Mouse (Mus musculus) liver, embryonic 16.5 days (tissue): ENCODE measurements at regions not wholly inside any gene's neighbourhood (a gene's known extent, or its start where the extent isn't known, plus 50 kb on each side); places are given as distances from the start of the nearest gene placed in this dataset.

Source experiments
- ATAC-seq: fragments of 200-750 bp; cut with Nextera tagmentation; 2 replicates; pipeline ENCODE4 v1.8.0; 2017; ENCODE audit warnings: low read depth, mild to moderate bottlenecking, moderate number of reproducible peaks, moderate library complexity
- H3K27ac ChIP-seq: fragments of 300-500 bp; sonication (generic); 2 replicates; pipeline ENCODE4 v1.5.1; 2014; ENCODE audit warnings: mild to moderate bottlenecking, low read length
- H3K27me3 ChIP-seq: fragments of 300-500 bp; sonication (generic); 2 replicates; pipeline ENCODE4 v1.6.1; 2014; ENCODE audit warnings: low read depth, low read length, mixed read lengths; ENCODE audit not compliant: control insufficient read depth, insufficient read depth
- H3K36me3 ChIP-seq: fragments of 300-500 bp; sonication (generic); 2 replicates; pipeline ENCODE4 v1.6.1; 2014; ENCODE audit warnings: mild to moderate bottlenecking; ENCODE audit not compliant: control insufficient read depth, insufficient read depth
- H3K4me1 ChIP-seq: fragments of 300-500 bp; sonication (generic); 2 replicates; pipeline ENCODE4 v1.6.1; 2014; ENCODE audit warnings: low read depth, low read length, mixed read lengths; ENCODE audit not compliant: control insufficient read depth
- H3K4me2 ChIP-seq: fragments of 300-500 bp; sonication (generic); 2 replicates; pipeline ENCODE4 v1.6.1; 2014; ENCODE audit warnings: low read depth, low read length, mixed read lengths
- H3K4me3 ChIP-seq: fragments of 300-500 bp; sonication (generic); 2 replicates; pipeline ENCODE4 v1.5.1; 2014; ENCODE audit warnings: low read depth, mild to moderate bottlenecking, low read length
- H3K9ac ChIP-seq: fragments of 300-500 bp; sonication (generic); 2 replicates; pipeline ENCODE4 v1.6.1; 2014; ENCODE audit warnings: low read depth, low read length
- H3K9me3 ChIP-seq: fragments of 300-500 bp; sonication (generic); replicated peaks from 2 replicates; pipeline ENCODE4 v1.6.1; 2016; ENCODE audit warnings: low read length; ENCODE audit not compliant: control insufficient read depth
- WGBS: fragments of 180-500 bp; shearing (Covaris S2); extraction: QIAGEN DNeasy Blood & Tissue Kit; methylation state at CpG from one replicate; pipeline ENCODE4 v1.1.7; 2014; ENCODE audit not compliant: insufficient replicate concordance; 5-methylcytosine and 5-hydroxymethylcytosine counted together

DNA sequence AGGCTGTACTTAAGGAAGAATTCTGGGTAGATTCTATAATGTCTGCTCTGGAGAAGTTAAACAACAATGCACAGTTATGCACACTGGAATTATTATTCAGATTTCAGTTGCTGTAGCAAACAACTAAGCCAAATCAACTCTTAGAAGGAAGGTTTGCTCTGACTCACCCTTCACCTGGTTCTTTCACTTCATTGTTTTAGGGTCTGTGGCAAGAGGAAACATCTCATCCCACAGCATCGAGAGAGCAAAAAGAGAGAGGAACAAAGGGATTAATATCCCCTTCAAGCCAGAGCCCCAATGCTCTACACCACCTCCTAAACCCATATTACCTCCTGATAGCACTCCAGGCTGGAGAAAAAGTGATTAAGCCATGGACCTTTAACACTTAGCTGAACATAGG lies 373.4 kb upstream of the Meis1 start:
- H3K36me3 ChIP-seq, result no peaks in the 10 kb centered on the region
- 47% methylated on average over 1 of the region's 1 CpGs for WGBS
- no peaks in the 10 kb centered on the region for H3K27me3 ChIP-seq
- ATAC-seq, result no peak
- no peak overlapping the region for H3K27ac ChIP-seq
- H3K4me1 ChIP-seq, result no peaks in the 10 kb centered on the region
- no peaks in the 10 kb centered on the region for H3K9me3 ChIP-seq
- H3K4me3 ChIP-seq, result no peak overlapping the region
- no peak overlapping the region for H3K9ac ChIP-seq
- H3K4me2 ChIP-seq, result no peak overlapping the region

DNA sequence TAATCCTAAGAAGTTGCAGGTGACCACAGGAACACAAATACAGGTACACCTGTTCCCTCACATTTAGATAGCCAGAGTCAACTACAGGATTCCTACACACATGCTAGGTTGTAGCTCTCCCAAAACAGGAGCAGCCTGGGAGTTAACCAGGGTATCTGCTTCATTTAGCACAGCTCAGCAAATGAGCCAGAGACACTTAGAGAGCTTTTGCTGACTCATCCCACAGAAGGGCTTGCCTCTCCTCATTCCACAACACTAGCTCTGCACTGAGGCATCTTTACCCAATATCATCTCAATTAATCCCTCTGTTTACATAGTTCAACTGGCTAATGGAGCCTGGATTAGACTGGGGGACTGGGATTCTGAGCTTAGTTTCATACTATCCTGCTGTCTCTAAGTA lies 375.6 kb upstream of the Meis1 start:
- Histone ChIP-seq H3K27ac (no peak overlapping the region), H3K36me3 (no peaks in the 10 kb centered on the region), H3K9ac (no peak overlapping the region), H3K27me3 (no peaks in the 10 kb centered on the region), H3K4me3 (no peak overlapping the region), H3K9me3 (no peaks in the 10 kb centered on the region), H3K4me2 (no peak overlapping the region), H3K4me1 (no peaks in the 10 kb centered on the region)
- no peak for ATAC-seq

DNA sequence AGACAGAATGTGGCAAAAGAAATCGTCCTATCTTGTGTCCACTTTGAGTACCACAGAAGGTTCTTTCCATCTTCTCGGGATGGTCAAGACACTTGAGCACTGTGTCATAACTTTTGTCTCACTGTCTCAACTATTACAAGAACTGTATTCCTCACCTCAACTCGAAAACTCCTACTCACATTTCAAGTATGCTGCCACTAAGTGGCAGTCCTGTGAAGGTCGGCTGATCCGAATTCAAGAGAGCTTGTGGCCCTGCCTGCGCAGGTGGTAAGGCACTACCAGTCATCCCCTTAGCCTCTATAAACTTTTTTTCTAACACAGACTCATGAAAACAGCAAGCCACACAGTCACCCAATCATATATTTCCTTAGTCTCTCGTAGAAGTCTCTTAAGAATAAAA lies 381.6 kb upstream of the Meis1 start:
- Histone ChIP-seq H3K9ac (no peak overlapping the region), H3K4me1 (no peaks in the 10 kb centered on the region), H3K4me3 (no peak overlapping the region), H3K36me3 (no peaks in the 10 kb centered on the region), H3K4me2 (no peak overlapping the region), H3K27me3 (no peaks in the 10 kb centered on the region), H3K9me3 (no peaks in the 10 kb centered on the region), H3K27ac (no peak overlapping the region)
- ATAC-seq, result no peak
- WGBS, result 60% methylated on average over 7 of the region's 7 CpGs

DNA sequence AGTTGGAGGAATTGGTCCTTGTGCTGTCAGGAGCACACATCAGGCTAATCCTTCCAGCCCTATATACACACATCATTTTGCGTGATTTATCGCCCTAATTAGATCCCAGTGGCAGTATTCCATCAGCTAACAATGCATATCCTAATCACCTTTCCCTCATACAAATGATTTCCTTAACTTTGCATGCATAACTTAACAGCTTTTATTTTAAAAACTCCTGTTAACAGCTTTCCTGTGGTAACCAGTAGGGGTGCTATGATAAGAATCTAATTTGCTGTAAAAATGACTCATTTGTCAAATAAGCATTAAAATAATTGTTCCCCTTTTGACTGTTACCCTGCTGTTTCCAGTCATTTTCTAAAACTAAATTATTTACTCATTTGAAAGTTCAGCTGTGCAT lies 401.4 kb upstream of the Meis1 start:
- no peak overlapping the region for H3K4me2 ChIP-seq
- H3K4me1 ChIP-seq, result no peaks in the 10 kb centered on the region
- H3K27me3 ChIP-seq, result no peaks in the 10 kb centered on the region
- ATAC-seq, result no peak
- no peak overlapping the region for H3K9ac ChIP-seq
- H3K27ac ChIP-seq, result no peak overlapping the region
- H3K36me3 ChIP-seq, result no peaks in the 10 kb centered on the region
- no peak overlapping the region for H3K4me3 ChIP-seq
- no peaks in the 10 kb centered on the region for H3K9me3 ChIP-seq
- 64% methylated on average over 2 of the region's 2 CpGs for WGBS

DNA sequence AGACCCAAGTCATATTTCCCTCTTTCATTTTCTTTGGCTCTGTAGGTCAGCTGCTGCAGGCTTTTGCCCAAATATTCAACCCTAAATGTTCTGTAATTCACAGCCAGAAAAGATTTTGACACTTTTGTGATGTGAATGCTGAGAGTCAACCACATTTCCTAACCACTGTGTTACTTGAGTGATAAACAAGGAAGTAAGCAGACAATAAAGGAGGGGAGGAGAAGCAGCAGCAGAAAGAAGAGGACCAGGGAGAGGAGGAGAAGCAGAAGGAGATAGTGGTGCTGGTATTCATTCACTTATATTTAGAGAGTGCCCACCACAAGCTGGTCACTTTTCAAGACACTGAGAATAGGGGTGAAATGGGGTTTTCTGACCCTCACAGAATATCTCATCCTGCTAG lies 404.5 kb upstream of the Meis1 start:
- Histone ChIP-seq H3K36me3 (no peaks in the 10 kb centered on the region), H3K9ac (no peak overlapping the region), H3K9me3 (no peaks in the 10 kb centered on the region), H3K27me3 (no peaks in the 10 kb centered on the region), H3K4me3 (no peak overlapping the region), H3K4me1 (no peaks in the 10 kb centered on the region), H3K4me2 (no peak overlapping the region), H3K27ac (no peak overlapping the region)
- ATAC-seq, result no peak

DNA sequence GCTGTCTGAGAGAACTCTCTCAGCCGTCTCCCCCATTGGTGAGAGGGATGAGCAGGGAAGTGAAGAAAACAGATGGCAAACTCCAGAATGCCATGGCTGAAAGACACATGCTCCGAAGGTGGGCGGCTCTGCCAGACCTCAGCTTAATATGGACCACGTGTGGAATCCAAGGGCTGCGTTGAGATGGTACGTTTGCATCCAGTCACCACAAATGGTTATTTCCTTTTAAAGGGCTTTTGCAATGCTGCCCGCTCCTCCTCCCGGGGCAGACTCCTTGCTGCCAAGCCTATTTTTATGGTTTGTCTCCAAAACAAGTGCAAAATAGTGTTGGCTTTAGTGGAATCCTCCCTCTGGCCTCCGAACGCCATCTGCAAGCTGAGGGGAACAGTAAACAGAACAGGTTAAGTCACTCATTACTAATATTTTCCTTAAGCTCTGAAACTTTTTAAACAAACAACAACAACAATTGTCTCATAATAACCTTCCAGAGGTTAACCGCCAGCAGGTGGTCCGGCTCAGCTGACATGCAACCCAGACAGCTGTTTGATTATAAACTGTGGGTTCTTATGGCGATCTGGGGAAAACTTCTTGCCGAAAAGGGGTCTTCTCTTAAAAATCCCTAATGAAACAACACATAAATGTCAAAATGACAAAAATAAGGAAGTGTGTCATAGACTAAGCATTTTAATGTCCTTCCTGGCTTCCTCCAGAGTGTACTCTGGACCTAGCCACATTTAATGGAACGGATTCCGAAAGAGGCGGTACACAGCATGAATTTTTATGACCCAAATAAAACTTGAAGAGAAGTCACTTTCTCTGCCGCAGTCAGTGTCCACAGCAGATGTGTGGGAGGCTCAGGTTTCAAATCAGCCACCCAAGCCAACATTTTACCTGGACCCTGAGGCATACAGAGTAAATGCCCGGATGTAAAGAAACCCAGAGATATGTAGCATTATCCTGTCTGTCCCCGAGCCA lies 405.3 kb upstream of the Meis1 start:
- H3K9ac ChIP-seq, result no peak overlapping the region
- no peak overlapping the region for H3K27ac ChIP-seq
- no peaks in the 10 kb centered on the region for H3K27me3 ChIP-seq
- H3K36me3 ChIP-seq, result no peaks in the 10 kb centered on the region
- no peak for ATAC-seq
- no peaks in the 10 kb centered on the region for H3K9me3 ChIP-seq
- H3K4me2 ChIP-seq, result no peak overlapping the region
- no peak overlapping the region for H3K4me3 ChIP-seq
- WGBS, result 52% methylated on average over 20 of the region's 20 CpGs
- no peaks in the 10 kb centered on the region for H3K4me1 ChIP-seq

DNA sequence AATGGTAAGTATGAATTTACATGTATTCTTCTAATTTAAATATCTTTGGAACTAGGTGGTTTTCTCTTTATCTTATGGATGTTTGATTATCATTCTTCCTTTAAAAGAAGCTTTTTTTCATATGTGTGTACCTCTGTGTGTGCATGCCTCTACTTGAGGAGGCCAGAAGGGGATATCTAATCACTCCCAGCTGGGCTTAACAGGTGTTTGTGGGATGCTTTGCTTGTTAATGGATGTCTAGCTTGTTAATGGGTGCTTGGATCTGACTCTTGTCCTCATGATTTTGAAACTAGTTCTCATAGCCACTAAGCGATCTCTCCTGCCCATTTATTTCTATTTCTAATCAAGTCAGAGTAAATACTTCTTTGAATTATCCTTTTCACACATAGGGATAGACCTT lies 408.8 kb upstream of the Meis1 start:
- no peak for ATAC-seq
- H3K36me3 ChIP-seq, result no peaks in the 10 kb centered on the region
- no peaks in the 10 kb centered on the region for H3K9me3 ChIP-seq
- H3K4me1 ChIP-seq, result no peaks in the 10 kb centered on the region
- H3K9ac ChIP-seq, result no peak overlapping the region
- 67% methylated on average over 1 of the region's 1 CpGs for WGBS
- H3K4me2 ChIP-seq, result no peak overlapping the region
- no peak overlapping the region for H3K4me3 ChIP-seq
- H3K27me3 ChIP-seq, result no peaks in the 10 kb centered on the region
- no peak overlapping the region for H3K27ac ChIP-seq

DNA sequence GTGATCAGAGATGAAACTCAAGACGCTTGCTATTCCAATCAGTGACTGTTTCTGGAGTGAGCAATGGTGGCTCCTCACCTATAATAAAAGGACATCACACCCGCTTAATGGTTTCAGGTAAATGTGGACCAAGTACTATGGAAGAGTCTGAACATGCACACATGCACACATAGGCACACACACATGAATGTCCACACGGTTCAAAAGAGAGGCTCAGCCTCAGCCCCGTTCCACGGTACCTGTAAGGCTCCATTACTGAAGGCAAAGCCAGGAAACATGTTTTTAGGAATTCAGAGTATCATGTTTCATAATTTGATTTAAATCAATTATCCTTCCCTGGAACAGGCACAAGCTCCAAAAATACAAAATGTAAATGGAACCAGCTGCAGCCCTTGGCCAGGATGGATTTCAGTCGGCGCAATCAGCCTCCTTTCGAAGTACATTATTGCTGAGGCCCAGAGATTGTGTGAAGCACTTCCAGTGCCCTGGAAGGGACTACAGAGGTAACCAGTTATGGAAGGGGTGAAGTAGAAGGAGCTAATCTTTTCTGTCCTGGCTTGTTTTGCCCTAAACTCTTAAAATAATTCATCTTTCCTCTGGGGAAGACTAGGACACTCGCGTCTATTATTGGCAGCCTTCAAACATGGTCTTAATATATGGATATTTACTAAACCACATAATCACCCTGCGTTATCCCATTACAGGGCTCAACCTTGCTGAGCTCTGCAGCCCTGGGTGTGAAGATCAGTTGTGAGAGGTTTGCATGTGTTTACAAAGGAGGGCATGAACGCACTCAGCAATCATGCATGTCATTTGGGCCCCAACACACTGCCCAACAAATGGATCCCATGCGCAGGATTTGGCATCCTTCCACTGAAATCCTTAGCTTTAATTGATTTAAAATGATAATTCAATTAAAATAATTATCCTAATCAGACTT lies 415.2 kb upstream of the Meis1 start:
- Histone ChIP-seq H3K4me1 (no peaks in the 10 kb centered on the region), H3K4me2 (no peak overlapping the region), H3K4me3 (no peak overlapping the region), H3K27me3 (no peaks in the 10 kb centered on the region), H3K9me3 (no peaks in the 10 kb centered on the region), H3K27ac (no peak overlapping the region), H3K9ac (no peak overlapping the region), H3K36me3 (no peaks in the 10 kb centered on the region)
- no peak for ATAC-seq
- WGBS, result 73% methylated on average over 13 of the region's 13 CpGs

DNA sequence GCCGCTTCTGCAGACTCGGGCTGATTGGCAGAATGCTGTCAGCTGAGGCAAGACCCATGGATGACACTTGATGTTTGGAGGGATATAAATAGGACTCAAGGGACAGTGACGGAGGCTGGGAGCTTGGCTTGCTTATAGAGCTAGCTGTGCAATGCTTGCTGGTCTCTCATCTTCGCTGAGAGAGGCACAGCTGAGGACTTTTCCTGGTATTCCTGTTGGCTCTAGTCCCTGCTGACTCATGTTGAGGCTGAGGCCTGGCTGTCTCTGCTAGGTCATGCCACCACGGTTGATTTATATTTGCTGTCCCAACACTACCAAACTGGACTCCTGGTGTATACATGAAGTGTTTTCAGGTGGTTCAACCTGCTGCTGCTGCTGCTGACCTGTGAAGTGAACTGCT lies 419.6 kb upstream of the Meis1 start:
- no peak overlapping the region for H3K4me2 ChIP-seq
- no peaks in the 10 kb centered on the region for H3K36me3 ChIP-seq
- H3K27ac ChIP-seq, result no peak overlapping the region
- no peaks in the 10 kb centered on the region for H3K9me3 ChIP-seq
- no peak overlapping the region for H3K4me3 ChIP-seq
- WGBS, result 58% methylated on average over 5 of the region's 5 CpGs
- no peak overlapping the region for H3K9ac ChIP-seq
- H3K27me3 ChIP-seq, result no peaks in the 10 kb centered on the region
- H3K4me1 ChIP-seq, result no peaks in the 10 kb centered on the region
- ATAC-seq, result no peak
